Mouse (Mus musculus) kidney, adult 2 months (tissue): ENCODE data around the gene Abraxas2.
A peak's percentile ranks its signal among the peaks of the same experiment; 100 is the strongest.

Source experiments
- CTCF ChIP-seq: fragments of 200-500 bp; conservative IDR thresholded peaks from 2 replicates; pipeline ENCODE4 v1.5.1; 2011; ENCODE audit warnings: low read depth, mild to moderate bottlenecking, control low read depth, low read length, moderate library complexity, mixed read lengths; ENCODE audit not compliant: insufficient read depth, insufficient read length
- POLR2A ChIP-seq: fragments of 200-500 bp; IDR thresholded peaks from one replicate; pipeline ENCODE4 v1.6.1; 2011; ENCODE audit warnings: low read depth, low read length, control low read depth

GRCm38 (mm10) chr7:132884031-132884430, 25.0 kb downstream of the Abraxas2 start:
- peak; percentile 34 for TF ChIP-seq CTCF
- no peak for TF ChIP-seq POLR2A
